Mouse (Mus musculus) urinary bladder, postnatal 14 days (tissue): ENCODE measurements at regions not wholly inside any gene's neighbourhood (a gene's known extent, or its start where the extent isn't known, plus 50 kb on each side); places are given as distances from the start of the nearest gene placed in this dataset.

Experiments used
- DNase-seq: peaks from one replicate; pipeline ENCODE4 v3.0.0; 2021; ENCODE audit warnings: low spot score

DNA sequence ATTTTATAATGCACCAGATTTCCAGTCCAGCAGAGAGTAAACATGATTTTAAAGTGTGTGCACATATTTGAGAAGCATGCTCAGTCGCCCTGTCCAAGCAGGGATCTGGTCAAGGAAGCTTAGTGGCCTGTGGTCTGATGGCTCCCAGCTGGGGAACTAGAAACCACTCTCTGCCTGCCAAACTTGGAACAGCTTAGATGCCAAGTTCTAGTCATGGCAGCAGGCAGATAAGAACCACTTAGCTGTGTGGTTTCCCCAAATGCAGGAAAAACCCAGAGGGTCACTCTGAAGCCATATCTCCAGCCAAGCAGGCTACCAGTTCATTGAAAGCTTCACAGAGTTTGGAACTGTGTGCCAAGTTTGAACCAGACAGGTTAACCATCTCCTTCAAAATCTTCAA is 86.1 kb downstream of the Fam114a2 start:
- DNase-seq, result no peak

DNA sequence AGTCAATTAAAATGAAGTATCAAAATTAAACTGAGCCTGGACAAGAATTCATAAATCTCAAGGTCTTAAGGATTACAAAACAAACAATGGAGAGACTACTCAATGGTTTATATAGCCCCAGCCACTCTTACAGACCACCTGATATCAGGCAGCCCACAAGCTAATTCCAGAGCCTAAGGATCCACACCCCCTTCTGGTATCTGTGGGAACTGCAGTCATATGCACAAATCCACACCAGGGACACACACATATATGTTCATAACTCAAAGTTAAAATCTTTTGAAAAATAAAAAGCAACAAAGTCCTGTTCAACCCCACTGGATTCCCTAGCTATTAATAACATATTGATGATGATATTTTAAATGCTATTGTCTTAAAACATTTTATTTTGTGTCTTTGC is 86.5 kb downstream of the Fam114a2 start:
- DNase-seq, result no peak

DNA sequence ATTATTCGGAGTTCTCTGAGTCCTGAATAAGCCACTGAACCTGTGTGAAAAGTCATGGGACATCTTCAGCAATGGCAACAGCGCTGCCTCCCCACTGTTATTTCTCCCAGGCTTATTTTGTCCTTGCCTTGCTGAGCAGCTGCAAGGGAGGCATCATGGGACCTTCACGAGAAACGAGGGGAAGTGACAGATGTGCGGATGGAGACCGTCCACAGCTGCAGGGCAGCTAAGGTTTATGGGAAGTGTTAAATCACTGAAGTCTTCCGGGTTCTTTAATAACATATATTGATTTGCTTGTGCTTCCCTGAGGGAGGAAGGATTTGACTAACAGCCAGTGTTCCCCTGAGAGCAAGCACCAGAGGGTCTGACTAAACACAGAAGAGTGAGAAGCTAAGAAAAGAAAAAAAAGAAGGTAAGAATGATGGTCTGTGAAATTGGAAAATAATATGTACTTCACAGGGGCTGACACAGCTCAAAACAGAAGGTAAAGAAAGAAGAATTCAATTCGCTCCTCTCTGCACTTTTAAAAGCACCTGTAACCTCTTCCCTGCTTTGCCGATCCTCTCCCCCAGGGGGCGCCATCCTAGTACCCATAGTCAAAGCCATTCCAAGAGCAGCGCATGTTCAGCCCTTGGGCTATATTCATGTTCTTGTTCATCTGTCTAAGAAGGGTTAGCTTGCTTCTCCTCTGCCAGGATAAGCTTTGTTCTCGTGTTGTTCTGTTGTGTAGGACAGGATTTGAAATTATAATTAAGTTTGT is 92.2 kb downstream of the Fam114a2 start:
- DNase-seq, result peak; percentile 21

DNA sequence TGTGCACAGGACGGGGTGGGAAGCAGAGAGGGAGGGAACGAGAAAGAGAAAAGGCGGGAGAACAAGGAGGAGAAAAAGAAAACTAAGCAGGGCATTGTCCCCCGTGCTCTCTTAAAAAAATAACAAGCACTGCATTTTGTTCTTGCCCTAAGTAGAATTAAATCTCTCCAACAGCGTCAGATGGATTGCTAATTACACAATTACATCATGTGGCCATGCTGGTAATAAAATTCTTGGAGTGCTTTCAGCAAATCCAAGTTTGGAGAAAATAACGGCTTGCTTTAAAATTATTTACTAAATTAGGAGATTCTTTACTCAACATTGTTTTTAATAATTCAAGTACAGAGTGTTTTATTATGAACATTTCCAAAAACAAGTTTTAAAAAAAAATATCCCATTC is 99.0 kb downstream of the Fam114a2 start:
- DNase-seq, result no peak

DNA sequence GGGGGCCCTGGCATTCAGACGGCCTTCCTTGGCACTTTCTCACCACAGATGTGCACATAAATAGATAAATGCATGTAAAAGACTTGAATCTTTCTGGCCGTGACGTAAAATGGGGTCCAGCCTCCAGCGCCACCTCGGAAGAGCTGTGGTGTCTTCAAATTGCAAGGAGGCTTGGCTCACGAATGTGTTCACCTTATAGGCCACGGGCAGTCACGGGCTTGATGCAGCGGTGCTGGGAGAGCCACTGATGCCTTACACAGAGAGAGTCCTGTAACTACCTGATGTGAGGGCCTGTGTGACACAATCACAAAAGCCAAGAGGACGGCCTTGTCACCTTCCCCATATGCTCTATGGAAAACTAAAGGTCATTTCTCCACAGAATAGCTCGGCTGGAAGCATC is 102.4 kb downstream of the Fam114a2 start:
- no peak for DNase-seq

DNA sequence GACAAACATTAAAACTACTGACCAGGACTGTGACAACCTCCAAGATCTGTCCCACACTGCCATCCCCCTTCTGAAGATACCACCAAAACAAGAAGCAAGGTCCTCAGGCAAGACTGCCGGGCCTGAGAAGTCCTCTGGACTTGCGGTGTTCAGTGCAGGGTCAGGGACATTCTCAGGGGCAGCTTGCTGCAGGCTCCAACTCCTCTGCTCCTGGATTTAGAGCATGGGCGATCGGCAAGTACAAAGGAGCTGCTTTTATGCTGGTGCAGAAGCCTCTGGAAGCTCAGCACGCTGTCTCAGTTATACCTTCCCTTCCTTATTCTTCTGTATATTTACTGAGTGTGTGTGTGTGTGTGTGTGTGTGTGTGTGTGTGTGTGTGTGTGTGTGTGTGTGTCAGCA is 103.2 kb downstream of the Fam114a2 start:
- no peak for DNase-seq

DNA sequence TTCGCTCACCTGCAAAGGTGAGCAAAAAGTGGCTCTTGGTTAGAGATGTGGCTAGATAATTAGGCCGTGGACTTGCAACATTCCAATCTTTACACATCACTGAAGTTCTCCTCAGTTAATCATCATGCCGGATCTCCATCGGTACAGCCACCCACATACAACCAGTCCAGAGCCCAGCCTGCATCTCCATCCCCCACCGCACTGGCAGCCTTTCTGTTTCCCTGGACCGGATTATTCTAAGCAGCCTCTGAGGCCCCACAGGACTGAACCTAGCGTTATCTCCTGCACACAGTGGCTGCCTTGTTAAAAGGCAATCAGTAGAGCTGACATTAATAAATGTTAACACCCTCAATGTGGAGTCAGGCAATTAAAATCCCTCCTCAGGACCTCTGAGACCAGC is 103.7 kb downstream of the Fam114a2 start:
- DNase-seq, result no peak

DNA sequence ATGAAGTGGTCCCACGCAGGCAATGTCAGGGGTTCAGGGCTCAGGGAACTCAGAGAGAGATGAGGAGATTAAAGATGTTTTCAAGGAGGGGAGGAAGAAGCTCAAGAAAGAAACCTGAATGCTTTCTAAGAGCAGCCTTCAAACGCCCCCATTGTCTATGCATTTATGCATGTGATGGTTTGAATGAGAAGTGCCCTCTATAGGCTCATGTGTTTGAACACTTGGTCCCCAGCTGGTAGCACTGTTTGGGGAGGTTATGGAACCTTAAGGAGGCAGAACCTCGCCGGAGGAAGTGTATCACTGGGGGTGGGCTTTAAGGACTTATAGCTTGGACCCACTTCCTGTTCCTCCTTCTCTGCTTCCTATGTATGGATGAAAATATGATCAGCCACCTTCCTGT is 105.1 kb downstream of the Fam114a2 start:
- DNase-seq, result no peak

DNA sequence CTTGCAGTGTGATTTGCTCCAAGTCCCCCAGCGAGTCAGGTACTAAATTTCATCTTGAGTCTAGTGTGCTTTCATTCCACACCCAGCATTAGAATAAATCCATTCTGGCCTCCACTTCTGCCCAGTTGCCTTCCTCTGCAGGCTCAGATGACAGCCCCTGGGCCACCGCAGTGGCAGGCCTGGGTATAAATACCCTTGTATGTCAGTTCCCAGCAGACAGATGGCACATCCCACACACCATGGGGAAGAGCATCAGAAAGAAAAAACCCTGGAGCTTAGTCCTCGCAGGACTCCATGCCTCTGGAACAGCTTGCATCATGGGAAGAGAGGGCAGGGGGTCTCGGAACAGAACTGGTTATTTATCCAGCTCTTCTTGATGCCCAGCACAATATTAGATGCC is 105.7 kb downstream of the Fam114a2 start:
- DNase-seq, result no peak

DNA sequence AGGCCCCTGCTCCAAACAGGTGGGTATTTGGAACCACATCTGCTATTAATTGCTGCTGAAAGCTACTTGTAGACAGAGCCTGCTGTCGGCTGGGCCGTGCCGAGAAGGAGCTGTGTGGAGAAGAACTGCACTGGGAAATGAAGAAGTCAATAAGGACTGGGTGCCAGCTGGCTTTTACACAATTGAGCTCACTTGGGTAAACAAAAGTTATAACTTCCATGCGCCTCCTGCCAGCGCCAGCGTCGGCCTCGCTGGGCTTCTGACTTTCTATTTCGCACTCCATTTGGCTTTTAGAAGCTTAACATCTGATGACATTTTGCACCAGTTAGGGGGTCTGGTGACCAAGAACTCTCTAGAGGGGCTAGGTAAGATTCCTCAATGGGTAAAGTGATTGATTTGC is 114.2 kb downstream of the Fam114a2 start:
- peak; percentile 5 for DNase-seq

DNA sequence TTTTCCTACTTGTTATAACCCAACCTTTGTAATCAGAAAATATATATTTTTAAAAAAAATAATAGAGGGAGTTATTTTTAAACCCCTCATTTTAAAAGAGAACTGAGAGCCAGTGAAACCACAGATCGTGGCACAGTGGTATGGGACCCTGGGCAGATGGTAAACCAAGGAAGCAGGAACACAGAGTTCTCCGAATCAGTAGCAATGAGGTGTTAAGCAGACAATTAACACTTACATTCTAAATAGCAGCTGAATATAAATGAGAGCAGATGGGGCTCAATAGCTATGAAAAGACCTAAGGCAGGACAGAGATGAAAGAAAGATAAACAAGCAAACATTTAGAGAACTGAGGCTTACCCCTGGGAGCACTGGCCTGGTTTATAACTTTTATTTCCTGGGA is 116.8 kb downstream of the Fam114a2 start:
- DNase-seq, result no peak

DNA sequence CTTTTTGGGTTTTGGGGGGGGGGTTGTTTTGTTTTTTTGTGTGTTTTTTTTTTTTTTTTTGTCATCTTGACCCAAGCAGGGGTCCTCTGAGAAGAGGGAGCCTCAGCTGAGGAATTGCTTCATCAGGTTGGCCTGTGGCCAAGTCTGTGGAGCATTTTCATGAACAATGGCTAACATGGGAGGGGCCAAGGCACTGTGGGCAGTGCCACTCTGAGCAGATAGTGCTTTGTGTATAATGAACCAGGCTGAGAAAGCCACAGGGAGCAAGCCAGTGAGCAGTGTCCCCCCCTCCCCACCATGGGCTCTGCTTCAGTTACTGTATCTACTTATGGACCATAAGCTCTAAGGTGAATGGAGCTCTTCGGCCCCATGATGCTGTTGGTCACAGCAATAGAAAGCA is 119.1 kb downstream of the Fam114a2 start:
- no peak for DNase-seq

DNA sequence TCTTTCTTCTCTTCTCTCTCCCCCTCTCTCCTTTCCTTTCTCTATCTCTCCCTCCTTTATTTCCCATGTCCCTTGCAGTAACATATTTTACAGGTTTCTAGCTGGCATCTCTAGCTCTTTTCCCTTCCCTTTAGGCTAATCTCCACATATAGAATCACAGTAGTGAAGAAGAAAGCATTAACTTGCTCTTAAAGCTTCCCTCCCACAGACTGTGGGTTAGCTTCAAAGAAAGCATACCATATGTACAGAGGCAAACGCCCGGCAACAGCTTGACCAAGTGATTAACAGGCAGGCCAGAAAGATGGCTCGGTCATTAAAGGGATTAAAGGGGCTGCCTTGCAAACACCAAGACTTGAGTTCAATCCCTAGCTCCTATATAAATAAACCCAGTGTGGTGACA is 122.0 kb downstream of the Fam114a2 start:
- no peak for DNase-seq

DNA sequence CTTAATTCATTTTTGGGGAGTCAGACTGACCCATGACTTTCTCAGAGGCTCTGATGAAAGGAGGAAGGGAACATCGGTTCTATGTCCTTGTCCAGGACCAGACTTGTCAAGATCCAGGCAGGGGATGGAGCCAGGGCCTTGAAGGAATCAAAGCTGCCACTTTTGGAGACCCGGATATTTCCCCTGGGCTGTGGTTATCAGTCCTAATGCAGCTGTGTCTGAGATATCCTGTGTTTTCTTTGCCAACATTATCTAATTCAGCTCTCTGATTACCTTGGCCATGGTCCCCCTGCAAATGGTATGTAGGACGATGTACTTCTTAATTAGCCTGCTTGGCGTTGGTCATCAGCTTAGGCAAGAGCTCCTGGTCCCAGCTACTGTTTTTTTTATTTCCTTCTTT is 127.6 kb downstream of the Fam114a2 start:
- DNase-seq, result no peak
